Mouse (Mus musculus) cerebellum, postnatal 4 days (tissue): ENCODE results near the gene Pgm1.

Source experiments
- DNase-seq, 2 experiments: peaks; one replicate each; pipeline ENCODE4 v3.0.0; 2022; ENCODE audit warnings: low spot score in 2 of 2, mixed read lengths in 1 of 2

The Pgm1 gene

GRCm38 (mm10) chr4:100010916-100011315, 81.7 kb downstream of the Pgm1 start:
- no peak for DNase-seq

- DNase-seq, result no peak
Observed at GRCm38 (mm10) chr4:100011563-100011962, 82.3 kb downstream of the Pgm1 start.

GRCm38 (mm10) chr4:100012361-100013035, 83.3 kb downstream of the Pgm1 start:
- no peak for DNase-seq

GRCm38 (mm10) chr4:100027773-100028172, 98.6 kb downstream of the Pgm1 start:
- no peak for DNase-seq

- peak; percentile 64 to 80 for DNase-seq
Observed at GRCm38 (mm10) chr4:100028641-100029040, 99.4 kb downstream of the Pgm1 start.

- DNase-seq, result no peak
Observed at GRCm38 (mm10) chr4:100031270-100031669, 102.1 kb downstream of the Pgm1 start.

GRCm38 (mm10) chr4:100032608-100033007, 103.4 kb downstream of the Pgm1 start:
- no peak for DNase-seq

- DNase-seq, result no peak
Observed at GRCm38 (mm10) chr4:100033944-100034343, 104.7 kb downstream of the Pgm1 start.

GRCm38 (mm10) chr4:100034971-100035370, 105.8 kb downstream of the Pgm1 start:
- DNase-seq, result no peak

- DNase-seq, result no peak
Observed at GRCm38 (mm10) chr4:100035919-100036554, 106.8 kb downstream of the Pgm1 start.
